Mouse (Mus musculus) liver, postnatal 0 days (tissue): ENCODE measurements around the gene Insyn1. TPM values are rescaled to one million over a fixed set of nuclear protein-coding genes. Genes with fewer than 3 reads are reported as not detected.

ENCODE experiments used
- ATAC-seq: fragments of 200-750 bp; cut with Nextera tagmentation; 2 replicates; pipeline ENCODE4 v1.8.0; 2017; ENCODE audit warnings: mild to moderate bottlenecking, moderate library complexity
- DNase-seq: peaks from one replicate; pipeline ENCODE4 v3.0.0-alpha.2; 2016
- H3K27ac ChIP-seq: fragments of 300-500 bp; sonication (generic); 2 replicates; pipeline ENCODE4 v1.5.1; 2014; ENCODE audit warnings: antibody characterized with exemption, moderate library complexity, mild to moderate bottlenecking, low read depth
- H3K27me3 ChIP-seq: fragments of 300-500 bp; sonication (generic); 2 replicates; pipeline ENCODE4 v1.6.1; 2014; ENCODE audit warnings: low read length, control low read depth, mixed read lengths; ENCODE audit not compliant: insufficient read depth
- H3K36me3 ChIP-seq: fragments of 300-500 bp; sonication (generic); replicated peaks from 2 replicates; pipeline ENCODE4 v1.6.1; 2014; ENCODE audit warnings: mild to moderate bottlenecking, control low read depth, low read length, moderate library complexity, mixed read lengths; ENCODE audit not compliant: insufficient read depth
- H3K4me1 ChIP-seq: fragments of 300-500 bp; sonication (generic); 2 replicates; pipeline ENCODE4 v1.6.1; 2014; ENCODE audit warnings: antibody characterized with exemption, mild to moderate bottlenecking, control low read depth; ENCODE audit not compliant: insufficient read depth
- H3K4me2 ChIP-seq: fragments of 300-500 bp; sonication (generic); 2 replicates; pipeline ENCODE4 v1.6.1; 2014; ENCODE audit warnings: low read depth, mild to moderate bottlenecking, low read length, moderate library complexity, mixed read lengths
- H3K4me3 ChIP-seq: fragments of 300-500 bp; sonication (generic); 2 replicates; pipeline ENCODE4 v1.5.1; 2014; ENCODE audit warnings: low read depth, low read length
- H3K9ac ChIP-seq: fragments of 300-500 bp; sonication (generic); replicated peaks from 2 replicates; pipeline ENCODE4 v1.6.1; 2014; ENCODE audit warnings: mild to moderate bottlenecking, moderate library complexity
- H3K9me3 ChIP-seq: fragments of 300-500 bp; sonication (generic); 2 replicates; pipeline ENCODE4 v1.6.1; 2016; ENCODE audit warnings: mild to moderate bottlenecking, control low read depth, low read length, mixed read lengths
- CTCF ChIP-seq: sonication (generic); IDR thresholded peaks from 2 replicates; pipeline ENCODE4 v1.5.1; 2016; ENCODE audit warnings: antibody characterized with exemption, low read depth
- EP300 ChIP-seq: IDR thresholded peaks from 2 replicates; pipeline ENCODE4 v1.6.1; 2016; ENCODE audit warnings: antibody characterized with exemption, low read depth, mild to moderate bottlenecking
- WGBS: fragments of 180-500 bp; shearing (Covaris S2); extraction: QIAGEN DNeasy Blood & Tissue Kit; methylation state at CpG from one replicate; pipeline ENCODE4 v1.1.7; 2014; ENCODE audit not compliant: insufficient replicate concordance; 5-methylcytosine and 5-hydroxymethylcytosine counted together
- polyA plus RNA-seq: library from polyadenylated mRNA; unstranded; fragments of >200 nt; fragmentation: Nextera tagmentation; extraction: Ambion mirVana; gene quantifications from 2 replicates; pipeline ENCODE4 v1.2.1, GENCODE M21; 2015

The Insyn1 gene
- polyA plus RNA-seq, 1 experiment from 2014 or later, result not detected

DNA sequence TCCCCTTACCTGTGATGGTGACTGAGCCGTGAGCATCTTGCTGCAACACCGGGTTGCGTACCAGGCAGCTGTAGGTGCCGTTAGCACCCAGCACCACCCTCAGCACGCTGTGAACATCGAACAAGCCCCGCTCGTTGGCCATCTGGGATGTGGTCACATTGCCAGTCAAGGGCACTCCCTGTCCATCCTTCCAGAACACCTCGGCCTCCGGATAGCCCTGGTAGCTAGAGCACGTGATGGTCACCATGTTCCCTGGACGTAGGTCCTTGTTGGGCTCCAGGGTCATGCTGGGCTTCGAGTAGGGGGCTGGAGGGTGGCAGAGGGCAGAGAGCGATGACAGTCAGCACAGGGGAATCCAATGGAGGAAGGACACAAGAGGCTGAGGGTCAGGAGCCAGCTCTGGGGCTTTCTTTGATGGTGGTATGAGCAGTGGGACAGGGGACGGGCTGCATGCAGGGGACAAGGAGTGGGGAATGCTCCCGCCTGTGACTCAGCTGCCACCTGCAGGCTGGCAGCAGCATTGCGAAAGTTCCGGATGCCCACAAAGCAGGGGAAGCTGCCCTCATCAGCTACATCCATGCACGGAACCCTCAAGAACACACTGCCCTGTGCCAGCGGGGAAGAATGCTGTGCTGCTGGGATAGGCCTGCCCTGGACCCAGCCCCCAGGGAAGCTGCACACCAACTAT is 47.2 kb downstream of the Insyn1 start:
- H3K9ac ChIP-seq, result no peak overlapping the region
- DNase-seq (peak; percentile 48), ATAC-seq (no peak)
- no peaks in the 10 kb centered on the region for H3K9me3 ChIP-seq
- H3K27me3 ChIP-seq, result no peaks in the 10 kb centered on the region
- H3K27ac ChIP-seq, result no peak overlapping the region
- peaks cover 7% of the 10 kb centered on the region; the same call in 1 of the 2 replicates for H3K4me1 ChIP-seq
- no peak overlapping the region for H3K4me2 ChIP-seq
- TF ChIP-seq CTCF (peak; percentile 69), EP300 (no peak)
- H3K36me3 ChIP-seq, result no peaks in the 10 kb centered on the region
- no peak overlapping the region for H3K4me3 ChIP-seq
- WGBS, result 64% methylated on average over 20 of the region's 20 CpGs

DNA sequence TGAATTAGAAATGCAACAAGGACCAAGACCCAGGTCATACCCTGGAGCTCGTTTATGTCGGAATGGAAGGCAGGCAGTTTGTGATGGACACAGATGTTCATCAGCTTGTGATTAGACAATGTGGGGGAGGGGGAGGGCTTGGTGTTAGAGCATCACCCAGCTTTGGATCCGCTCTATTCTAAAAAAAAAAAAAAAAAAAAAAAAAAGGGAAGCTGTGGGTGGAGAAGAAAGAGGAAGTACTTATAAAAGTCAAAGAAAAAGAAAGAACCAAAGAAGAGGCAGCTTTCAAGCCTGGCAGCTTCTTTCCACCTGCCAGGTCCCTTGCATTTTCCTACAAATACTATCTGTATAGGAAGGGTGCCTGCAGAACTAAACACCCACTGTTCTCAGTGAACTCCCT is 49.4 kb downstream of the Insyn1 start:
- H3K4me3 ChIP-seq, result no peak overlapping the region
- ATAC-seq (no peak), DNase-seq (peak; percentile 30)
- H3K4me2 ChIP-seq, result 0 out of 2 replicates have a peak overlapping the region, but pooled peaks have one; percentile 26
- WGBS, result 38% methylated on average over 3 of the region's 3 CpGs
- H3K27ac ChIP-seq, result no peak overlapping the region
- H3K27me3 ChIP-seq, result no peaks in the 10 kb centered on the region
- no peaks in the 10 kb centered on the region for H3K36me3 ChIP-seq
- H3K4me1 ChIP-seq, result peaks cover 12% of the 10 kb centered on the region; the same call in 1 of the 2 replicates
- no peak overlapping the region for H3K9ac ChIP-seq
- no peak for TF ChIP-seq CTCF
- no peak for TF ChIP-seq EP300
- no peaks in the 10 kb centered on the region for H3K9me3 ChIP-seq

DNA sequence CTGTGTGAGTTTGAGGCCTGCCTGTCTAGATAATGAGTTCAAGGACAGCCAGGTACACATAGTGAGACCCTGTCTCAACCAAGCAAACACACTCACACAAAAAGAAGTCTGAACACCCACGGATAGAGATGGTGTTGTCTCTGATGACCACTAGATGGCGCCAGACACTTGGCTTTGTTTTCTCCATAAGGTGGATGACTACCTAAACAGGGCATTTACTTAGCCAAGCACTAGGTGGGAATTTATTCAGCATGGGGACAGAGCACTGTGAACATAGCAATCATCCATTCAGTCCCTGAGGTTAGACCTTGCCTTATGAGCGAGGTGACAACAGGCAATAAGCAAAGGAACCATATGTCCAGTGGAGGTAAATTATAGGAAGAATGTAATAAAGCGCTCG is 51.5 kb downstream of the Insyn1 start:
- Histone ChIP-seq H3K36me3 (no peaks in the 10 kb centered on the region), H3K4me1 (peaks cover 12% of the 10 kb centered on the region; the same call in 1 of the 2 replicates), H3K27ac (no peak overlapping the region), H3K4me2 (no peak overlapping the region), H3K4me3 (no peak overlapping the region), H3K9me3 (no peaks in the 10 kb centered on the region), H3K9ac (no peak overlapping the region), H3K27me3 (no peaks in the 10 kb centered on the region)
- ATAC-seq, result peak; percentile 31; the same call in 1 of the 2 replicates
- WGBS, result 41% methylated on average over 5 of the region's 5 CpGs
- TF ChIP-seq EP300, result no peak
- peak; percentile 98 for TF ChIP-seq CTCF
- DNase-seq, result peak; percentile 58

DNA sequence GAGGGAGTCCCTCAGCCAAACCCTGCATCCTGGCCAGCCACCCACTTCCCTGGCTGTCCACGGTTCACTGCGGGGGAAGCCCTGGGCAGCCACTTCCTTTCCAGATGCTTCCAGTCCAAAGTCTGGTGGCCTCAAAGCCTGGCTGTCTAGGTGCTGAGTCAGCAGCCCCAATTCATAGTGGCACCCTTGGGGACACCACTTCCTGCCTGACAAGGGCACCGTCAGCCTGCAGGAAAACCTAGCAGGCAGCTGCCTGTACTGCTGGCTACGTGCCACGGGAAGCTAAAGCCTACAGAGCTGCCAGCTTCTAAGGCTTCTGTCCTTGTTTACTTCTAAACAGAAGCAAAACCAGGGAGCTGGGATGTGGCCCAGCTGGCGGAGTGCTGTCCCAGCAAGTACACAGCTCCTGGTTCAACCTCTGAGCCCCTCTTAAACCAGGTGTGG is 53.5 kb downstream of the Insyn1 start:
- WGBS, result 21% methylated on average over 6 of the region's 6 CpGs
- no peak overlapping the region for H3K4me3 ChIP-seq
- H3K27me3 ChIP-seq, result no peaks in the 10 kb centered on the region
- ATAC-seq (peak; percentile 72), DNase-seq (peak; percentile 67)
- H3K9ac ChIP-seq, result no peak overlapping the region
- no peaks in the 10 kb centered on the region for H3K9me3 ChIP-seq
- no peak overlapping the region for H3K4me2 ChIP-seq
- H3K4me1 ChIP-seq, result peaks cover 12% of the 10 kb centered on the region; the same call in 1 of the 2 replicates
- peak; percentile 26; the same call in 1 of the 2 replicates for TF ChIP-seq EP300
- no peak for TF ChIP-seq CTCF
- H3K27ac ChIP-seq, result 0 out of 2 replicates have a peak overlapping the region, but pooled peaks have one; percentile 16
- H3K36me3 ChIP-seq, result no peaks in the 10 kb centered on the region

DNA sequence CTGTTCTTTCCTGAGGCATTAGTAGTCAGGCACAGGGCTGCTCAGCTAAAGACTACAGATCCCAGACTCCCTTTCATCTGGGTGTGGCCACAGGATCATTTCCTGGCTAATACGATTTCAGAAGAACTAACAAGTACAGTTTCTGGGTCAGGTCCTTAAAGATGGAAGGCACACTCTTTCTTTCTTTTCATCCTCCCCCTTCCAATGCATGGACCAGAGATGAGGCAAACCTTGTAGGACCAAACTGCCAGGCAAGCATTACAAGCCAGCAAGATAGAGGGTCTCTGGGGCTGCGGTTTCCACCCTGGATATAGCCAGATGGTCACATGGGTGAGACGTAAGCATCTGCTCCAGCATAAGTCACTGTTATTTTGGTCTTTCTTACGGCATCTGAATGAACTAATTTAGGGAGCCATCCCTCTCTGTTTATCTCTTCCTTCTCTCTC is 56.5 kb downstream of the Insyn1 start:
- no peak overlapping the region for H3K4me2 ChIP-seq
- H3K27ac ChIP-seq, result no peak overlapping the region
- whole genome bisulfite sequencing, result 56% methylated on average over 4 of the region's 4 CpGs
- TF ChIP-seq EP300, result no peak
- no peak for TF ChIP-seq CTCF
- no peak overlapping the region for H3K4me3 ChIP-seq
- ATAC-seq (no peak), DNase-seq (no peak)
- no peaks in the 10 kb centered on the region for H3K9me3 ChIP-seq
- H3K9ac ChIP-seq, result no peak overlapping the region
- no peaks in the 10 kb centered on the region for H3K36me3 ChIP-seq
- peaks cover 5% of the 10 kb centered on the region; the same call in 1 of the 2 replicates for H3K4me1 ChIP-seq
- H3K27me3 ChIP-seq, result no peaks in the 10 kb centered on the region

DNA sequence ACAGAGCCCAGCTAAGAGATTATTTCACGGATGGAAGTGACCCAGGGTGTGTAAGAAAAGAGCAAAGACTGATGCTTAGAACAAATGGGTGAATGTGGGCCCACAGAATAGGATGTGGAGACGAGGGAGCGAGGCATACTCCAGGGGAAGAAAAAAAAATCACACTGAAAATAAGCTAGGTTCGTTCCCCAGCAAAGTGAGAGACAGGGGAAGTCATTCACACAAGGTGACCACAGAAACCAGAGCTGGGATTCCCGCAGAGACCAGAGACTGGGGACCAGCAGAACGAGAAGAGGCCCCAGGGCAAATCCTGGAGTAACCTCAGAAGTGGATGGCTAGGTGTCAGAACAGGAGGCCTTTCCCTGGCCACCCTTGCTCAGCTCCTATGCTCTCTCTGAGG is 57.0 kb downstream of the Insyn1 start:
- H3K4me1 ChIP-seq, result peaks cover 5% of the 10 kb centered on the region; the same call in 1 of the 2 replicates
- H3K9me3 ChIP-seq, result no peaks in the 10 kb centered on the region
- no peak for DNase-seq
- no peak overlapping the region for H3K27ac ChIP-seq
- no peak overlapping the region for H3K4me2 ChIP-seq
- no peak overlapping the region for H3K4me3 ChIP-seq
- WGBS, result 25% methylated on average over 6 of the region's 6 CpGs
- no peaks in the 10 kb centered on the region for H3K27me3 ChIP-seq
- H3K36me3 ChIP-seq, result no peaks in the 10 kb centered on the region
- no peak for TF ChIP-seq EP300
- no peak for TF ChIP-seq CTCF
- no peak overlapping the region for H3K9ac ChIP-seq
- ATAC-seq, result no peak
